Mouse (Mus musculus) forebrain, embryonic 11.5 days (tissue): ENCODE data around the gene Ptprd. TPM values are rescaled to one million over a fixed set of nuclear protein-coding genes. Genes with fewer than 3 reads are reported as not detected.

Experiments
- ATAC-seq: fragments of 200-750 bp; cut with Nextera tagmentation; replicated peaks from 2 replicates; pipeline ENCODE4 v1.8.0; 2017; ENCODE audit warnings: moderate TSS enrichment; ENCODE audit not compliant: low FRiP score
- DNase-seq: peaks from one replicate; pipeline ENCODE4 v3.0.0-alpha.2; 2017; ENCODE audit warnings: low spot score
- H3K27ac ChIP-seq: fragments of 300-500 bp; sonication (generic); 2 replicates; pipeline ENCODE4 v1.5.1; 2014; ENCODE audit warnings: low read depth, low read length
- H3K27me3 ChIP-seq: fragments of 300-500 bp; sonication (generic); 2 replicates; pipeline ENCODE4 v1.6.1; 2014; ENCODE audit warnings: mild to moderate bottlenecking, low read length, mixed read lengths; ENCODE audit not compliant: control insufficient read depth, insufficient read depth
- H3K36me3 ChIP-seq: fragments of 300-500 bp; sonication (generic); 2 replicates; pipeline ENCODE4 v1.6.1; 2014; ENCODE audit warnings: mild to moderate bottlenecking, low read length, moderate library complexity, mixed read lengths; ENCODE audit not compliant: control insufficient read depth, insufficient read depth
- H3K4me1 ChIP-seq: fragments of 300-500 bp; sonication (generic); replicated peaks from 2 replicates; pipeline ENCODE4 v1.6.1; 2014; ENCODE audit warnings: low read length, mixed read lengths; ENCODE audit not compliant: control insufficient read depth, insufficient read depth
- H3K4me2 ChIP-seq: fragments of 300-500 bp; sonication (generic); 2 replicates; pipeline ENCODE4 v1.6.1; 2014; ENCODE audit warnings: low read depth, mild to moderate bottlenecking, low read length, moderate library complexity, mixed read lengths; ENCODE audit not compliant: severe bottlenecking
- H3K4me3 ChIP-seq: fragments of 300-500 bp; sonication (generic); 2 replicates; pipeline ENCODE4 v1.5.1; 2014; ENCODE audit warnings: low read depth, low read length
- H3K9ac ChIP-seq: fragments of 300-500 bp; sonication (generic); 2 replicates; pipeline ENCODE4 v1.6.1; 2014; ENCODE audit warnings: low read length
- H3K9me3 ChIP-seq: fragments of 300-500 bp; sonication (generic); 2 replicates; pipeline ENCODE4 v1.6.1; 2016; ENCODE audit warnings: low read length, mixed read lengths; ENCODE audit not compliant: control insufficient read depth
- whole genome bisulfite sequencing: fragments of 180-500 bp; shearing (Covaris S2); extraction: QIAGEN DNeasy Blood & Tissue Kit; methylation state at CpG from one replicate; pipeline ENCODE4 v1.1.7; 2014; 5-methylcytosine and 5-hydroxymethylcytosine counted together
- polyA plus RNA-seq: library from polyadenylated mRNA; unstranded; fragments of >200 nt; fragmentation: Nextera tagmentation; extraction: Ambion mirVana; gene quantifications from 2 replicates; pipeline ENCODE4 v1.2.1, GENCODE M21; 2014

The Ptprd gene
- polyA plus RNA-seq, 1 experiment from 2014 or later = 30.1 TPM

GRCm38 (mm10) chr4:76344059-76344458 lies 1867.7 kb downstream of the Ptprd start:
- no peak overlapping the region for H3K27ac ChIP-seq
- H3K36me3 ChIP-seq = no peaks in the 10 kb centered on the region
- H3K4me2 ChIP-seq = no peak overlapping the region
- DNase-seq = no peak
- H3K9ac ChIP-seq = no peak overlapping the region
- 71% methylated on average over 3 of the region's 3 CpGs for WGBS
- no peaks in the 10 kb centered on the region for H3K9me3 ChIP-seq
- no peaks in the 10 kb centered on the region for H3K4me1 ChIP-seq
- H3K27me3 ChIP-seq = no peaks in the 10 kb centered on the region
- no peak for ATAC-seq
- H3K4me3 ChIP-seq = no peak overlapping the region

GRCm38 (mm10) chr4:76337926-76338325 lies 1873.8 kb downstream of the Ptprd start:
- ATAC-seq (no peak), DNase-seq (no peak)
- Histone ChIP-seq H3K9me3 (no peaks in the 10 kb centered on the region), H3K4me2 (no peak overlapping the region), H3K4me3 (no peak overlapping the region), H3K9ac (no peak overlapping the region), H3K27ac (no peak overlapping the region), H3K27me3 (no peaks in the 10 kb centered on the region), H3K36me3 (no peaks in the 10 kb centered on the region), H3K4me1 (no peaks in the 10 kb centered on the region)
- 77% methylated on average over 1 of the region's 1 CpGs for WGBS

DNA sequence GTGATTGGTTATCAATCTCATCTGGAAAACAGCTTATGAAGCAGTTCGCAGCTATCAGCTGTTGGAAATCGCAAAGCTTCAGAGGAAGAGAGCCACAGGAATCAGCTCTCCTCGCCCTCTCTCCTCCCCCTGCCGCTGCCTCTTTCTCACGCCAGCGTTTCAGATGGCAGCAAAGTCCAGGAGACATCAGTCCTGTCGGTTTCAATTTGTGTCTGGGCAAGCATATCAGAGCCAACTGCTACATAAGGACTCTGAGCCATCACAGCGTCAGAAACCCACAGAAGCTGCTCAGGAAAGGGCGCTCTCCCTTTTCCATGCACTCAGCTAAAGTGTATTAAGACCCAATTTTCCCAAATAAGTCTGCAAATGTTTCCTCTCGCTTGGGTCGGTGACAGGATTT lies 1884.4 kb downstream of the Ptprd start:
- no peak for DNase-seq
- no peak overlapping the region for H3K9ac ChIP-seq
- H3K4me3 ChIP-seq = no peak overlapping the region
- no peaks in the 10 kb centered on the region for H3K4me1 ChIP-seq
- no peak for ATAC-seq
- no peaks in the 10 kb centered on the region for H3K27me3 ChIP-seq
- H3K36me3 ChIP-seq = no peaks in the 10 kb centered on the region
- H3K27ac ChIP-seq = no peak overlapping the region
- no peak overlapping the region for H3K4me2 ChIP-seq
- H3K9me3 ChIP-seq = no peaks in the 10 kb centered on the region
- 27% methylated on average over 11 of the region's 11 CpGs for WGBS

DNA sequence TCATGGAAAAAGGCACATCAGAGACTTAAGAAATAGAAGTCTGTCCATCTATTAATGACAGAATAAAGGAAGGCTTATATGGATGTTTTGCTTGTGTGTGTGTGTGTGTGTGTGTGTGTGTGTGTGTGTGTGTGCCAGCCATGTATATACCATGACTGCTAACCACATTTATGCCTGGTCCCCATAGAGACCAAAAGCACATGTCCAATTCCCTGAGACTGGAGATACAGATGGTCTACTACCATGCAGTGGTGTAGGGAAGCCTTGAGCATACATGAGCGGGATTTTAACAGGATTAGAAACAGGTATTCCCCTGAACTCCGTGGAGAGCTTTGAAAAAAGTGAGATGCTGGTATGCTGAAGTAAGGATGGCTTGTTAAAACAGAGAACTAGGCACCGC lies 1886.1 kb downstream of the Ptprd start:
- H3K9ac ChIP-seq = no peak overlapping the region

DNA sequence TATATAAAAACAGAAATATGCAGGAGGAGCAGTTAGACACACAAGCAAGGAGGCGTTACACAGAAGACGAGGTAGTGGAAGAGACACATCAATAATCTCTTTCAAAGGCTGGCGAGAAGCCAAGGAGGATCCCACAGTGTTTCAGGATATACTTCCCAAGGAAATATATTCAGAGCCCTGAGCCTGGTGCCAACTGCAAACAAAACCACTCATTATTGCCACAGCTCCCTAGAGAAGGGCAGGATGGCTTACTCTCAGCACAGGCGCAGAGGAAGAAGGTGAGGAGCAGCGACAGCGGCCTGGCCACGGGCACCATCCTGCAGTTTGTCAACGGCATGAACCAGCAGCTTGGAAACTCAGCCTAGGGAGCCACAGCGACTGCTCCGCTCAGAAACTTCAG lies 1886.8 kb downstream of the Ptprd start:
- H3K9me3 ChIP-seq = no peaks in the 10 kb centered on the region
- WGBS = 91% methylated on average over 10 of the region's 10 CpGs
- H3K27ac ChIP-seq = no peak overlapping the region
- H3K36me3 ChIP-seq = no peaks in the 10 kb centered on the region
- H3K9ac ChIP-seq = no peak overlapping the region
- no peak overlapping the region for H3K4me3 ChIP-seq
- ATAC-seq (no peak), DNase-seq (no peak)
- H3K27me3 ChIP-seq = no peaks in the 10 kb centered on the region
- no peaks in the 10 kb centered on the region for H3K4me1 ChIP-seq
- H3K4me2 ChIP-seq = no peak overlapping the region

More for the DNA sequence above, 1886.1 kb downstream of the Ptprd start:
- Histone ChIP-seq H3K27ac (no peak overlapping the region), H3K27me3 (no peaks in the 10 kb centered on the region), H3K4me2 (no peak overlapping the region), H3K9me3 (no peaks in the 10 kb centered on the region), H3K4me3 (no peak overlapping the region), H3K36me3 (no peaks in the 10 kb centered on the region), H3K4me1 (no peaks in the 10 kb centered on the region)
- no peak for ATAC-seq
- DNase-seq = no peak
- WGBS = 84% methylated on average over 3 of the region's 3 CpGs

DNA sequence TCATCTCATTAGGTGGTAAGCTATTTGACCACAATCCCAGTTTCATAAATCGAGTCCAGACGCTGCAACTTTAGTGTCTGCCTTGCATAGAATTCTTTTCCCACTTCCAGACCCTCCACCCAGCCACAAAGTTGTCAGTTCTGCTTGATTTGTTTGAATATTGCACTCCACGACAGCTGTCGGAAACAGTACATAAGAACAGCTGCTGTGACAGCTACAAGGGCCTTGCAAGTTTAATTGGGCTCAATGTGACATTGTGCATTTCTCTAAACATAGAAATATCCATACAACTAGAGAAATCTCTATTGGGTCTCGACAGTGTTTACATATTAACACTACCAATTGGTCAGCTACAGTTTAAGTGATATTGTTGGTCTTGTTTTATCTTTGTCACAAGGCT lies 1887.3 kb downstream of the Ptprd start:
- H3K27me3 ChIP-seq = no peaks in the 10 kb centered on the region

GRCm38 (mm10) chr4:76319874-76320273 lies 1891.9 kb downstream of the Ptprd start:
- no peak for ATAC-seq
- H3K4me1 ChIP-seq = no peaks in the 10 kb centered on the region
- H3K9ac ChIP-seq = no peak overlapping the region
- H3K4me2 ChIP-seq = no peak overlapping the region
- H3K36me3 ChIP-seq = no peaks in the 10 kb centered on the region
- 77% methylated on average over 4 of the region's 4 CpGs for WGBS
- no peaks in the 10 kb centered on the region for H3K9me3 ChIP-seq
- no peak for DNase-seq
- no peaks in the 10 kb centered on the region for H3K27me3 ChIP-seq
- H3K27ac ChIP-seq = no peak overlapping the region
- H3K4me3 ChIP-seq = no peak overlapping the region

More for the DNA sequence above, 1887.3 kb downstream of the Ptprd start:
- Histone ChIP-seq H3K27ac (no peak overlapping the region), H3K36me3 (no peaks in the 10 kb centered on the region), H3K4me3 (no peak overlapping the region), H3K9me3 (no peaks in the 10 kb centered on the region), H3K4me1 (no peaks in the 10 kb centered on the region), H3K4me2 (no peak overlapping the region), H3K9ac (no peak overlapping the region)
- 79% methylated on average over 5 of the region's 5 CpGs for WGBS
- DNase-seq (no peak), ATAC-seq (no peak)

GRCm38 (mm10) chr4:76315977-76316376 lies 1895.8 kb downstream of the Ptprd start:
- Histone ChIP-seq H3K4me2 (no peak overlapping the region), H3K9me3 (no peaks in the 10 kb centered on the region), H3K27me3 (no peaks in the 10 kb centered on the region), H3K9ac (no peak overlapping the region), H3K36me3 (no peaks in the 10 kb centered on the region), H3K27ac (no peak overlapping the region), H3K4me3 (no peak overlapping the region), H3K4me1 (no peaks in the 10 kb centered on the region)
- WGBS = 96% methylated on average over 2 of the region's 2 CpGs
- DNase-seq (no peak), ATAC-seq (no peak)

DNA sequence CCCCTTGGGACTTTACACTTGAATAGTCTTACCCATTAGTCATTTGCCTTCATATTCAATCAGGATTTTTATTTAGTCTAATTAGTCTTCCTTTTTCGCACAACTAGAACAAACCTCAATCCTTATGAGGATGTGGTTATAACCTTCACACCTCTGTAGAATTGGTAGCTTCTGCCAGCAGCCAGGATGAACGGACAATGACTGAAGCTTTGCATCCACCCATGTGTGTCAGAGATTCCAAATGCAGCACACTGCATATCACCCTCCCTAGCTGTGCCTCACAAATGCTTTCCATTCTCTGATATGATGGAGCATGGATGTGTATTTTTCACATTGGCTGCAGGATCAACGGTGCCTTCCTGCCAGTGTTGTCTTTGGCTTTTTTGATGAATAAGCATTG lies 1898.0 kb downstream of the Ptprd start:
- Histone ChIP-seq H3K36me3 (no peaks in the 10 kb centered on the region), H3K4me3 (no peak overlapping the region), H3K4me1 (no peaks in the 10 kb centered on the region), H3K4me2 (no peak overlapping the region), H3K9ac (no peak overlapping the region), H3K27me3 (no peaks in the 10 kb centered on the region), H3K9me3 (no peaks in the 10 kb centered on the region), H3K27ac (no peak overlapping the region)
- ATAC-seq (no peak), DNase-seq (no peak)
- WGBS = 84% methylated on average over 3 of the region's 3 CpGs
